Mouse (Mus musculus): ENCODE data around the gene Lingo1. TPM values are rescaled to one million over a fixed set of nuclear protein-coding genes. Genes with fewer than 3 reads are reported as not detected.

The Lingo1 gene
- polyA plus RNA-seq, 1 experiment from 2014 or later = 0.93 TPM

DNA sequence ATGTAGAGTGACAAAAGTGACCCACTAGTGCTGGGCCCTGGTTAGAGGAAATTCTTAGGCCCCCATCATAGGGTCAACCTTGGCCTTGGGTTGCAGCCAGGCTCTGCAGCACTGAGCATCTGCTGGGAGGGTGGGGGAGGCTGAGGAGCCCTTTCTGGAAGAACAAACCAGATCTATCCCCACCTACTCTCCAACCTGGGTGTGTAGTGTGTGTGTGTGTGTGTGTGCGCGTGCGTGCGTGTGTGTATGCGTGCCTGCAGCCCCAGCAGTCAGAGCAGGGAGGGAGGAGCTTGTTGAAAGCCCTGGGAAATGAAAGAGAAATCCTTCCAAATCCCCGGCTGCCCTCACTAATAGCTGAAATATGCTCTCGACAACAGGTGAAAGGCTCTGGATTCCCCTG is 133.3 kb downstream of the Lingo1 start:
- WGBS = 88% methylated on average over 7 of the region's 7 CpGs
- DNase-seq (ENCODE audit: low spot score) (no peak), ATAC-seq (ENCODE audit: insufficient number of reproducible peaks, low FRiP score, low TSS enrichment, low read depth) (no peak)
- Histone ChIP-seq H3K4me2 (ENCODE audit: low read depth, severe bottlenecking) (no peak overlapping the region), H3K27me3 (ENCODE audit: control insufficient read depth, insufficient read depth, low read length) (no peaks in the 10 kb centered on the region), H3K9ac (ENCODE audit: low read length) (no peak overlapping the region), H3K4me1 (ENCODE audit: control insufficient read depth, insufficient read depth, low read length) (peaks cover 3% of the 10 kb centered on the region; the same call in 1 of the 2 replicates), H3K4me3 (ENCODE audit: low read depth, low read length) (no peak overlapping the region), H3K9me3 (ENCODE audit: control insufficient read depth, low read length) (no peaks in the 10 kb centered on the region), H3K27ac (replicated peaks; ENCODE audit: low read depth, low read length) (no peak overlapping the region), H3K36me3 (ENCODE audit: control insufficient read depth, insufficient read depth, low read length) (no peaks in the 10 kb centered on the region)

DNA sequence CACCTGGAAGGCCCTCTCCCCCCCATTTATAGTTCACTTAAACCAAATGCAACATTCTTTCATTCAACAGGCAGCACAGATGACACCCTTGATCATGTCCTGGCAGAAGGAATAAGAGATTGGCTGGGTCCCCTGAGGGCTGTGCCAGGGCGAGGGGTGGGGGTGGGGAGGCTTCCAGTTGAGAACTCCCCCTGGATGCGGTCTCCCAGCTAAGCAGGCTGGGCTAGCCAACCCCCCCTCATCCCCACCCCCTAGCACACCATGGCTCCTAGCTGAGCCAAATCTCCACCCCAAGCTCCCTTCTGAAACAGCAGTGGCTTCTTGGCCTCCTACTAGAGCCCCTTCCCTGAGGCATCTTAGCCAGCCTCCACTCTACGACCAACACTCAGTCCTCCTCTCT is 133.9 kb downstream of the Lingo1 start:
- peaks cover 3% of the 10 kb centered on the region; the same call in 1 of the 2 replicates for H3K4me1 ChIP-seq (ENCODE audit: control insufficient read depth, insufficient read depth, low read length)
- no peak overlapping the region for H3K27ac ChIP-seq (replicated peaks; ENCODE audit: low read depth, low read length)
- WGBS = 69% methylated on average over 3 of the region's 3 CpGs
- H3K4me3 ChIP-seq (ENCODE audit: low read depth, low read length) = no peak overlapping the region
- no peak for ATAC-seq (ENCODE audit: insufficient number of reproducible peaks, low FRiP score, low TSS enrichment, low read depth)
- no peak overlapping the region for H3K4me2 ChIP-seq (ENCODE audit: low read depth, severe bottlenecking)
- H3K9me3 ChIP-seq (ENCODE audit: control insufficient read depth, low read length) = no peaks in the 10 kb centered on the region
- H3K36me3 ChIP-seq (ENCODE audit: control insufficient read depth, insufficient read depth, low read length) = no peaks in the 10 kb centered on the region
- DNase-seq (ENCODE audit: low spot score) = no peak
- H3K27me3 ChIP-seq (ENCODE audit: control insufficient read depth, insufficient read depth, low read length) = no peaks in the 10 kb centered on the region
- no peak overlapping the region for H3K9ac ChIP-seq (ENCODE audit: low read length)

DNA sequence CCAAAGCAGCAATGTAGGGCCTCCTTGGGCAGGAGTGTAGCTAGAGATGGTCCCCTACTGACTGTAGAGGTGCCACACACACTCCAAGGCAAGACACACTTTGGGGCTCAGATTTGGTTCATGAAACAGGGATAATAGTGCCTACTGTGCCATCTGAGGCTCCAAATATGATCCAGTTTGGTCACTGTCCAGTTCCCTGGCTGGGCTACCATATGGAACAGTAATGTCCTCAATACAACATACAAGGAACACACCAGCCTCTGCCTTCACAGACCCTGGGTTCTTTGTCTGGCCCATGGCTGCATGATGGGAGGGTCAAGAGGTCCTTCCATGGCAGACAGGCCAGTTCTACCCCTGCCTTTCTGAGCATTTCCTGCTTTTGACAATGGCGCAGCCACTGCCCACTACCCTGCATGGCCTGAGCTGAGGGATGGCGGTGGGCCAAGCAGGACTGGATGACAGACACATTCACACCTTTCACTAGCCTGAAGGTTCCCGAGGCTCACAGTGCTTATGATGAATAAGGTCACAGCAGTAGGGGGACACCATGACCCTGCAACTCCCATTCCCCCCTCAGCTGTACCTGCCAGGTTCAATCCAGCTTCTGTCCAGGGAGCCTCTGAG is 134.9 kb downstream of the Lingo1 start:
- no peaks in the 10 kb centered on the region for H3K27me3 ChIP-seq (ENCODE audit: control insufficient read depth, insufficient read depth, low read length)
- no peak overlapping the region for H3K4me3 ChIP-seq (ENCODE audit: low read depth, low read length)
- 79% methylated on average over 3 of the region's 3 CpGs for WGBS
- no peaks in the 10 kb centered on the region for H3K36me3 ChIP-seq (ENCODE audit: control insufficient read depth, insufficient read depth, low read length)
- no peak overlapping the region for H3K27ac ChIP-seq (replicated peaks; ENCODE audit: low read depth, low read length)
- DNase-seq (ENCODE audit: low spot score) (no peak), ATAC-seq (ENCODE audit: insufficient number of reproducible peaks, low FRiP score, low TSS enrichment, low read depth) (no peak)
- peaks cover 6% of the 10 kb centered on the region for H3K4me1 ChIP-seq (ENCODE audit: control insufficient read depth, insufficient read depth, low read length)
- H3K9me3 ChIP-seq (ENCODE audit: control insufficient read depth, low read length) = no peaks in the 10 kb centered on the region
- H3K9ac ChIP-seq (ENCODE audit: low read length) = no peak overlapping the region
- no peak overlapping the region for H3K4me2 ChIP-seq (ENCODE audit: low read depth, severe bottlenecking)

DNA sequence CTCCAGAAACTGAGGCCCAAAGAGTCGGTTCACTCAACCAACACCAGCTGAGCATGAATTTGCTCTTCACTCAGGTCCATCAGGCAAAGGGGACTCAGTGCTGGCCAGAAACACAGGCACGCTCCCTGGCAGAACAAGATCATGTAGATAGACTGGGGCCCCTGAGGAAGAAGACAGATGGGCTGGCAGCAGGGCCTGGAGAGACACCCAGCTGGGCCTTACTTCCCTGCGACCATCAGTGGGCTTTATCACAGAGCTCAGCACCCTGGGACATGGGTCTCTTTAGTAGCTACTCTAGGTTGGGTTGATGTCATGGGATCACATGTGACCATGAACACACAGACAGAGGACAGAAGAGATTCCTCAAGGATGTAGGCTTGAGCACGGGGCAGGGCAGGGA is 137.7 kb downstream of the Lingo1 start:
- 86% methylated on average over 4 of the region's 4 CpGs for WGBS
- ATAC-seq (ENCODE audit: insufficient number of reproducible peaks, low FRiP score, low TSS enrichment, low read depth) = no peak

DNA sequence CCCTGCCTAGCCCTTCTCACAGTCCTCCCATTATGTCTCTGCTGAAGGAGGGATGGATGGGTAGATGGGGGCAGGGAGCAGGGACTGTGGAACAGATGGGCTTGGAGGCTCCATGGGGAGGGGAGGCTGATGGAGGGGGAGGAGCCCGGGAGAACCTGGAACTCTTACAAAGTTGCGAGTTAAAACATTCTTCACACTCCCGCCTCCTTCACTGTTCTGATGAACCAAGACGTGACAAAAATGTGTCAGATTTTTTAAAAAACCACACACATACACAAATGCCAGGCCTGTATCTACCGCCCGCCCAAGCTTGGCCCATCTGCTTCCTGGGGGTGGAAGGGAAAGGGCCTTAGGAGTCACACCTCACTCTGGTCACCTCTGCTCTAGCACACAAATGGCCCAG is 138.3 kb downstream of the Lingo1 start:
- DNase-seq (ENCODE audit: low spot score) (no peak), ATAC-seq (ENCODE audit: insufficient number of reproducible peaks, low FRiP score, low TSS enrichment, low read depth) (no peak)
- H3K9ac ChIP-seq (ENCODE audit: low read length) = no peak overlapping the region
- H3K27me3 ChIP-seq (ENCODE audit: control insufficient read depth, insufficient read depth, low read length) = no peaks in the 10 kb centered on the region
- WGBS = 63% methylated on average over 6 of the region's 6 CpGs
- peaks cover 3% of the 10 kb centered on the region; the same call in 1 of the 2 replicates for H3K4me1 ChIP-seq (ENCODE audit: control insufficient read depth, insufficient read depth, low read length)
- H3K4me2 ChIP-seq (ENCODE audit: low read depth, severe bottlenecking) = no peak overlapping the region
- no peak overlapping the region for H3K27ac ChIP-seq (replicated peaks; ENCODE audit: low read depth, low read length)
- H3K9me3 ChIP-seq (ENCODE audit: control insufficient read depth, low read length) = no peaks in the 10 kb centered on the region
- no peak overlapping the region for H3K4me3 ChIP-seq (ENCODE audit: low read depth, low read length)
- H3K36me3 ChIP-seq (ENCODE audit: control insufficient read depth, insufficient read depth, low read length) = no peaks in the 10 kb centered on the region

More for the DNA sequence above, 137.7 kb downstream of the Lingo1 start:
- H3K4me3 ChIP-seq (ENCODE audit: low read depth, low read length) = no peak overlapping the region
- no peaks in the 10 kb centered on the region for H3K36me3 ChIP-seq (ENCODE audit: control insufficient read depth, insufficient read depth, low read length)
- peaks cover 3% of the 10 kb centered on the region; the same call in 1 of the 2 replicates for H3K4me1 ChIP-seq (ENCODE audit: control insufficient read depth, insufficient read depth, low read length)
- no peak overlapping the region for H3K27ac ChIP-seq (replicated peaks; ENCODE audit: low read depth, low read length)
- DNase-seq (ENCODE audit: low spot score) = no peak
- H3K27me3 ChIP-seq (ENCODE audit: control insufficient read depth, insufficient read depth, low read length) = no peaks in the 10 kb centered on the region
- H3K9me3 ChIP-seq (ENCODE audit: control insufficient read depth, low read length) = no peaks in the 10 kb centered on the region
- no peak overlapping the region for H3K4me2 ChIP-seq (ENCODE audit: low read depth, severe bottlenecking)
- H3K9ac ChIP-seq (ENCODE audit: low read length) = no peak overlapping the region

DNA sequence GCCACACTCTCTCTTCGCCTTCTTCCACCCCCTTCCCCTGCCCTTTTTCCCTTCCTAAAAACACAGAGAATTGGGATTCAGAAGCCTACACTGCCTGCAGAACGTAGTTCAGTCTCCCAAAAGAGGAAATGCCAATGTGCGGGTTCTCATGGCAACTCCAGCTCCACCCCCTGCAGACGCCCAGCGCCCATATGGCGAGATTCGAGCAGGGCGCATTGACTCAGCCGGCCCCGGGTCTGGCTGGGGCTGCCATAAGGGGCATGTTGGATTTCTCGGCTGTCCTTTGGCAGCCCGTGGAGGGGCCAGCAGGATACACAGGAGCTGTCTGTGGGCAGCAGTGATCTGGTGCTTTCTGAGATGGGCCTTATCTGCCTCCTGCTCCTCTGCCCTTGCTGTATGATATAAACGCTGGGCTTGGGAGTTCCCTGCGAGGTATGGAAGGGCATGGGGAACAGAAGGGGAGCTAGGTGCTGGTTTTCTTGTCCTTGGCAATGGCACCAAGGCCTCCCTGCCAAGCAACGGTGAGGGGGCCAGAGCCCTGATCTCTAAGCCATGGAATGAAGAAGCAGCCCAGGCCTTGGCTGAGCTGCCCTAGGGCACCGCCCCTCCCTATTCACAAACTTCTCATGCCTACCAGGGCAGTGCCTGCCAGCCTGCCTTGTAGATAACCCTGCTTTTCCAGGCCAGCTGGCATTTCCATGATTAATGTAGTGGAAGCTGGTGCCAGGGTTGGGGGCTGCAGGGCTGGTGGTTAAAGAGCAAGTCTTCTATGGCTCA is 139.3 kb downstream of the Lingo1 start:
- Histone ChIP-seq H3K27me3 (ENCODE audit: control insufficient read depth, insufficient read depth, low read length) (no peaks in the 10 kb centered on the region), H3K9me3 (ENCODE audit: control insufficient read depth, low read length) (no peaks in the 10 kb centered on the region), H3K4me3 (ENCODE audit: low read depth, low read length) (no peak overlapping the region), H3K27ac (replicated peaks; ENCODE audit: low read depth, low read length) (no peak overlapping the region), H3K4me2 (ENCODE audit: low read depth, severe bottlenecking) (0 out of 2 replicates have a peak overlapping the region, but pooled peaks have one; percentile 3), H3K4me1 (ENCODE audit: control insufficient read depth, insufficient read depth, low read length) (peaks cover 3% of the 10 kb centered on the region; the same call in 1 of the 2 replicates), H3K36me3 (ENCODE audit: control insufficient read depth, insufficient read depth, low read length) (no peaks in the 10 kb centered on the region), H3K9ac (ENCODE audit: low read length) (0 out of 2 replicates have a peak overlapping the region, but pooled peaks have one; percentile 9)
- no peak for ATAC-seq (ENCODE audit: insufficient number of reproducible peaks, low FRiP score, low TSS enrichment, low read depth)
- DNase-seq (ENCODE audit: low spot score) = peak; percentile 28
- WGBS = 50% methylated on average over 16 of the region's 16 CpGs

DNA sequence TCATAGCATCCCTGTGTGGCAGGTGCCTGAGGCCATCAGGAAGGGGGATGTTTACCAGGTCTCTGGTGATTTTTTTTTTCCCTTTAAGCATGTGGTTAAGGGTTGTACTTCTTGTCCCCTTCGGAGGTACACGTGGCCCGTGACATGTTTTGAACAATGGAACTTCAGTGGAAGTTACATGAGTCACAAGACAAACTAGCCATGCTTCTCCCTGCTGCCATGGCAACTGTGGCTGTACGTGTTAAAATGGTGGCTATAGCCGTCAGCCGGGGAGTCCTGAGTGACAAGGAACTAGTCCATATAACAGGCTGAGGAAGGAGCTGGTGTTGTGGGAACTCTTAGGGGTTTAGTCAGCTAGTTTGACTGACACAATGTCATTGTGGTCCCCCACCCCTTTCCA is 141.1 kb downstream of the Lingo1 start:
- Histone ChIP-seq H3K27me3 (ENCODE audit: control insufficient read depth, insufficient read depth, low read length) (no peaks in the 10 kb centered on the region), H3K27ac (replicated peaks; ENCODE audit: low read depth, low read length) (no peak overlapping the region), H3K9me3 (ENCODE audit: control insufficient read depth, low read length) (no peaks in the 10 kb centered on the region), H3K4me3 (ENCODE audit: low read depth, low read length) (no peak overlapping the region), H3K4me1 (ENCODE audit: control insufficient read depth, insufficient read depth, low read length) (peaks cover 3% of the 10 kb centered on the region; the same call in 1 of the 2 replicates), H3K4me2 (ENCODE audit: low read depth, severe bottlenecking) (no peak overlapping the region), H3K9ac (ENCODE audit: low read length) (no peak overlapping the region), H3K36me3 (ENCODE audit: control insufficient read depth, insufficient read depth, low read length) (no peaks in the 10 kb centered on the region)
- DNase-seq (ENCODE audit: low spot score) (no peak), ATAC-seq (ENCODE audit: insufficient number of reproducible peaks, low FRiP score, low TSS enrichment, low read depth) (no peak)
- 85% methylated on average over 6 of the region's 6 CpGs for WGBS

DNA sequence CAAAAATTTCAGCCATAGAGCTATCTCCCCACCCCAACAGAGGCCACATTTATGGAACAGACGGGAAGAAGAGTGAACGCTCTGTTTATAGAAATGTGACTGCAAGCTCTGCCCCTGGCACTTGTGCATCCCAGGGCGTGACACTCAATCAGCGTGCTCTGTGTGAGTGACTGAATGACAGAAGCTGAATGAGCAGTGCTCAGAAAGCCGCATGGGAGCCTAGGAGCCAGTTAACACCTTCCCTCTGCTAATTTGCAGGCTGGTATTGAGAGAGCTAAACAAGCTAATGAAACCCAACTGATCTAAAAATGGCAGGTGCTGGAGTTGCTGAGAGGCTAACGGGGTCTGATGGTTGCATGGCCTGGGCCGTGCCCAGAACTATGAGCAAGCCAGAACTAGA is 143.7 kb downstream of the Lingo1 start:
- no peak for DNase-seq (ENCODE audit: low spot score)
- ATAC-seq (ENCODE audit: insufficient number of reproducible peaks, low FRiP score, low TSS enrichment, low read depth) = no peak
- Histone ChIP-seq H3K4me3 (ENCODE audit: low read depth, low read length) (no peak overlapping the region), H3K9ac (ENCODE audit: low read length) (no peak overlapping the region), H3K9me3 (ENCODE audit: control insufficient read depth, low read length) (no peaks in the 10 kb centered on the region), H3K27ac (replicated peaks; ENCODE audit: low read depth, low read length) (no peak overlapping the region), H3K4me2 (ENCODE audit: low read depth, severe bottlenecking) (no peak overlapping the region), H3K4me1 (ENCODE audit: control insufficient read depth, insufficient read depth, low read length) (peaks cover 3% of the 10 kb centered on the region; the same call in 1 of the 2 replicates), H3K36me3 (ENCODE audit: control insufficient read depth, insufficient read depth, low read length) (no peaks in the 10 kb centered on the region), H3K27me3 (ENCODE audit: control insufficient read depth, insufficient read depth, low read length) (no peaks in the 10 kb centered on the region)
- WGBS = 59% methylated on average over 7 of the region's 7 CpGs

All from limb, embryonic 11.5 days (tissue).